Mouse (Mus musculus): Measurements from ENCODE around the gene Dag1.

Dag1 gene

DNA sequence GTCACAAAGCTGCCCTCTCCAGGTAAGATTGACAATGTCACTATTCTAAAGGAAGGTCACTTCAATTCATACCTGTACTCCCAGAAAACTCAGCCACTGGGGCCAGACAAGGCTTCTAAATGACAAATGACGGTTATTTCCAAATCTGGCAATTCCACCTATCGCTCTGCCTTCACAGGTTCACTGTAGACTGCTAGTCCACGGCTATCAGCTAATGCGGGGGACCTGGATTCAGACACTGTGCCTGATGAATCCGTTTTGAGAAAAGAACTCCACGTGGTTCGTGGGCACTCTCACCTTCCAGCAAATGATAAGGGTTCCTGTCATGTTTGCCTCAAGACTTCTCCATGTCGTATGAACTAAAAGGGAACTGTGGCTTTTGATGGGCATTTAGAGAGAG lies 78.0 kb downstream of the Dag1 start:
- DNase-seq (ENCODE audit: low spot score): no peak

DNA sequence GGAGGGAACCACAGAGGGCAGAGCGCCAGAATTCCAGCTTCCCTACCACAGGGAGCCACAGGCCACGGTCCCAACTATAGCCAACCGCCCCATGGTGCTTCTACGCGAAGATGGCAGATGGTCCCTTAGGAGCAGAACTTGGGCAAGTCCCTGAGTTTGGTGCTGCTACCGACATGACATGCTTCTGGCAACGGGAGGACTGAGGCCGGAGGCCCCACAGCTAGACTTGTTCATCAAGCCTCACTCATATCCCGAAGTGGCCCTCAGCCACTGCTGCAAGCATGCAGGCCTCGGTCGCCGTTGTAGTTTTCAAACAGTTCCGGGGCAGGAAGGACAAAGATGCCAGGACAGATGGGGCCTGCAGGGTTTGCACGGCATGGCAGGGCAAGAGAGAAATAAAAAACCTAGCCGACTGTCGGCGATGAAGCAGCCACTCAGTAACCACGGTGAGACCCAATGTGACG lies 80.2 kb downstream of the Dag1 start:
- DNase-seq (ENCODE audit: low spot score): no peak

DNA sequence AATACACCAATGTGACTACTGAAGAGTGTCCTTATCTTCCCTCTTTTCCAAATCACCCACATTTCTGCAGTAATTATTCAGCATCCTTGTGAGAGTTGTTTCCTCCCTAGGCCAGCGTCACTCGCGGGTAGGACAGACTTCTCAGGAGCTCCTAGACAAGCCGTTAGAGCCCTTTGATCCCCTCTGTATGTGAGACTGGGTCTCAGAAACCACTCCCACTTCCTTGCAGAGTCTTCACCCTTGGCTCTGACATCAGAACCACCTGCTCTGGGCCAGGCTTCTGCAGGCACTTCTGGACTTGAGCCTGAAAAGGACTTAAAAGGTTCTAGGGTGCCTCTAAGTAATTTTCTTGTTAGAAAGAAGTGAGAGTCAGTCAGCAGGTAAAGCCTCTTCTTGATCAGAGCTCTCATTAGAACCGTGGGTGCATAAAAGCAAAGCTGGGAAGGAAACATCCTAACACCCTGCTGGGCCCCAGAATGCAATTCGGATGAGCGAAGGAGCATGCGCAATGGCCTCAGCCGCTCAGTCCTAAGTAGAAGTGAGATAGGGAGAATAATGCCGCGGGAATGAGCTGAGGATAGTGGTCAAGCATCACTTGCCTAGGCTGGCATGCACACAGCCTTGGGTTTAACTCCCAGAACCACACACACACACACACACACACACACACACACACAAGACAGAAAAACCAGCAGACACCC lies 80.8 kb downstream of the Dag1 start:
- DNase-seq (ENCODE audit: low spot score): no peak

GRCm38 (mm10) chr9:108178391-108178790 lies 85.4 kb downstream of the Dag1 start:
- no peak for DNase-seq (ENCODE audit: low spot score)

GRCm38 (mm10) chr9:108175116-108175838 lies 88.5 kb downstream of the Dag1 start:
- DNase-seq (ENCODE audit: low spot score): no peak

DNA sequence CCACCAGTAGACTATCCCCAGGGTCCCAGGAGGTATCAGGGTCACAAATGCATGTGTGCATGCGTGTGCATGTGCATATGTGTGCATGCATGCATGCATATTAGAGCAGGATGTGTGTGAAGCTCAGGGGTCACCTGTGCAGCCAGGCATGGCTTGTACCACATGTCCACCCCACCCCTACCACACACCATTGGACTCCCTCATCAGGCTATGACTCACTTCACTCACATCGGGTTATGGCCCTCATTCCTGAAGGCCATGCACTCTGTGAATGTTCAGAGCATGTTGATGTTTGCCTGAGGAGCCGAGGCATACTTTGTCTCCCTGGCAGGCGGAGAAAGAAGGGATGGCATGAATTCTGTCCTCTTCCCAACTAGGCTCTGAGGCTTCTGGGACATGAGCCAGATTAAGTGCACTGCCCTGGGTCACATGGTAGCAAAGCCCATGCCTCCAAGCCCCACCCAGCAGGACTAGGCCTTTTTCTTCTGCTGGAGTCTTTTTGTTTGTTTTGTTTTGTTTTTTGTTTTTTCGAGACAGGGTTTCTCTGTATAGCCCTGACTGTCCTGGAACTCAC lies 90.9 kb downstream of the Dag1 start:
- DNase-seq (ENCODE audit: low spot score): no peak

- DNase-seq (ENCODE audit: low spot score): peak; percentile 11
These were observed 94.0 kb downstream of the Dag1 start for GRCm38 (mm10) chr9:108169751-108170150.

- no peak for DNase-seq (ENCODE audit: low spot score)
These were observed 98.6 kb downstream of the Dag1 start for GRCm38 (mm10) chr9:108165143-108165542.

DNA sequence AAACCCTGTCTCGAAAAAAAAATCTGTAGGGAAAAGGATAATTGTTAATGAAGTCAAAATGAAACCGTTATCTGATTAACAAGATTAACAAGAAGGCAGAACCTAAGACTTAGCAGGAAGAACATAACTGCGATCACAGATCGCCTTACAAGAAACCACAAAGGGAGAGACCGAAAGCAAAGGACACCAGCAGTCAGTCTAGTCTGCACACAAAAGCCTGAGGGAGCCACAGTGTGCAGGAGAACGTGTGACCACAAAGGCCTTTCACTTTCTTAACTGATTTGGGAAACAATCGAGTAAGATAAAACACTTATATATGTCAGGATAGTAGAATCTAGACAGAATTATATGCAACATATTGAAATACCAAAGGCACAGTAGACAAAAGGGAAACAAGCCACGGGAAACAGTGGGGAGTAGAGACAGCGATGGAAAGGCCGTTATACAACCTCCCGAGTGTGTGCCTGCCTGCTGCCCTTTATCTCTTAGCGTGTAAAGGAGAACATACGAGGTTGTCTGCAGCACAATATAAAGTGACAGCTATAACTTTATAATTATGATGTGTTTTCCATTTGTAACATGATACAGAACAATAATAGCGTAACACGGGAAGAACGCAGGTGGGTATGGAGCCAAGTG lies 100.0 kb downstream of the Dag1 start:
- DNase-seq (ENCODE audit: low spot score): no peak

DNA sequence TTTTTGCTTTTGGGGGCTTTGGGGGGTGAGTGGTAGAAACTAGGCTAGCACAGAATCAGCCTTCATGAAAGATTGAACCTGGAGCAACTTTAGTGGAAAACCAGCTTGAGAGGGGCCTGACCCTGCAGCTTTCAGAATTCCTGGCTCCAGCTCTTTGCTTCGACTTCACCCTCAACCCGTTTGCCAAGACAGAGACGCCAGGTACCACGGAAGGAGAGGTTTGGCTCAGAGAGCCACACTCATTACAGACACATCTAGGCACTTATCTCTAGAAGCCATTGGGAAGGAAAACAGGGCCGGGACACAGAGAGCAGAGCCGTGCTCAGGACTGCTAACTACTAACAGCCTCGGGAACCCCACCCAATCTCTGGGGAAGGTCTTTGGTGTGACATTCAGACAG lies 105.9 kb downstream of the Dag1 start:
- no peak for DNase-seq (ENCODE audit: low spot score)

DNA sequence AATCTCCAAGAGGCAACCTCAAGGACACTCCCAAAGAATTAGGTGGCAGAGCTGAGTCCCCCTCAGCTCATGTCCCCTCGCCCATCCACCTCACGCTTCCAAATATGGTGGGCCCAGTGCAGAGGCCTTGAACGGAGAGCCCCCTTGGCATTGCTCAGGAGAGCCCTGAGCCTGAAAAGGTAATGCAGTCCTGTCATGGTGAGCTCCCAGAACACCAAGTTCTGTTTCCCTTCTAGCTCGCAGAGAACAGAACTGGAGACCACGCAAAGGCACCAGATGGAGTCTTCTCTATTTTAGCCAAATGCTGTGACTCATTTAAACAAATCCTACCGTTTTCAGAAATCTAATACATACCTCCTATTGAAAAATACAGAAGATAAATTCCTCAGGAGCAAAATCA lies 106.3 kb downstream of the Dag1 start:
- no peak for DNase-seq (ENCODE audit: low spot score)

- no peak for DNase-seq (ENCODE audit: low spot score)
These were observed 107.0 kb downstream of the Dag1 start for GRCm38 (mm10) chr9:108156786-108157185.

GRCm38 (mm10) chr9:108154814-108155213 lies 108.9 kb downstream of the Dag1 start:
- DNase-seq (ENCODE audit: low spot score): no peak
